In the genomic region with DNA sequence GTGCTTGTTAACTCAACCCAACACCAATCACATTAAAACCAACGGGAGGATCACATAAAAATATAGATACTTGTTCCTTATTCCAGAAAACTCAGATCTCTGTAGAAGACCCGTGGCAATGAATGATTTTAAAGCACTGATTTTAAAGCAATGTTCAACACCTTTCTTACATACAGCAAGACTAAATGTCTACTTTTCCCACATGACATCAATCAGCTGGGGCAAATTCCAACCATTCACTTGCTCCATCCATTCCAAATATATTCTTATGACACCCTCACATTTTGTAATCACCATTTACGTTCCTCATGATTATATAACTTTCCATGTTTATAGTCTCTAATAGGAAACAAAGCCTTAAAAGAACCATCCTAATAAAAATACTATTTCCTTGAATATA, we compare ENCODE assay signal across 9 mouse cellular contexts. TPM values are rescaled to one million over a fixed set of nuclear protein-coding genes. Genes with fewer than 3 reads are reported as not detected.
DNase-seq lines count a peak whose midpoint lies in the region; ATAC-seq and TF ChIP-seq lines count a peak whose summit lies in the region.
"Had no signal": no experiment of that assay in that cellular context is flagged by ENCODE, and none has a peak within 500 bp of the region (broad histone marks: within the 10 kb centered on the region; RNA-seq: fewer than 3 reads in every experiment).

No protein-coding gene starts in this region.

- no peaks in the 10 kb centered on the region for H3K27me3 ChIP-seq in kidney, postnatal 0 days (ENCODE audit: insufficient read depth, low read length)
- H3K27me3 ChIP-seq in embryonic facial prominence, embryonic 11.5 days (ENCODE audit: control insufficient read depth, insufficient read depth, low read length), result no peaks in the 10 kb centered on the region
- no peaks in the 10 kb centered on the region for H3K27me3 ChIP-seq in intestine, embryonic 15.5 days (replicated peaks)

- H3K4me3 ChIP-seq in kidney, postnatal 0 days (replicated peaks; ENCODE audit: low read depth, low read length), result peak overlapping the region; percentile 58
- H3K4me3 ChIP-seq in embryonic facial prominence, embryonic 11.5 days (ENCODE audit: low read depth, low read length), result peak overlapping the region; percentile 61
- peak overlapping the region; percentile 64; the same call in 1 of the 2 replicates for H3K4me3 ChIP-seq in intestine, embryonic 15.5 days (replicated peaks)

- peak overlapping the region; percentile 97; the same call in 1 of the 2 replicates for H3K27ac ChIP-seq in kidney, postnatal 0 days
- no peak overlapping the region for H3K27ac ChIP-seq in embryonic facial prominence, embryonic 11.5 days (replicated peaks; ENCODE audit: low read depth, low read length)
- no peak overlapping the region for H3K27ac ChIP-seq in intestine, embryonic 15.5 days

- H3K9ac ChIP-seq in kidney, postnatal 0 days (ENCODE audit: low read depth, low read length), result no peak overlapping the region; the same call in 1 of the 2 replicates
- H3K9ac ChIP-seq in embryonic facial prominence, embryonic 11.5 days (replicated peaks; ENCODE audit: low read length), result no peak overlapping the region
- H3K9ac ChIP-seq in intestine, embryonic 15.5 days, result no peak overlapping the region

- 36% methylated on average over 3 of the region's 3 CpGs for WGBS in kidney, postnatal 0 days
- WGBS in embryonic facial prominence, embryonic 11.5 days, result 76% methylated on average over 3 of the region's 3 CpGs
- 46% methylated on average over 3 of the region's 3 CpGs for WGBS in intestine, embryonic 15.5 days

- 0 out of 2 replicates have a peak, but pooled peaks cover 9% of the 10 kb centered on the region for H3K4me1 ChIP-seq in kidney, postnatal 0 days (replicated peaks; ENCODE audit: insufficient read depth, low read length)
- H3K4me1 ChIP-seq in embryonic facial prominence, embryonic 11.5 days (ENCODE audit: control insufficient read depth, insufficient read depth, low read length), result no peaks in the 10 kb centered on the region
- H3K4me1 ChIP-seq in intestine, embryonic 15.5 days (replicated peaks), result 0 out of 2 replicates have a peak, but pooled peaks cover 4% of the 10 kb centered on the region

- ATAC-seq in kidney, postnatal 0 days (replicated peaks; ENCODE audit: low FRiP score, low read depth), result no peak
- no peak for ATAC-seq in embryonic facial prominence, embryonic 11.5 days (replicated peaks; ENCODE audit: insufficient number of reproducible peaks, low FRiP score, low TSS enrichment, low read depth)
- no peak for ATAC-seq in intestine, embryonic 15.5 days
- ATAC-seq in activated CD4-positive, CD25-positive, alpha-beta regulatory T cell, adult 4 months, result no peak

- H3K9me3 ChIP-seq in kidney, postnatal 0 days (replicated peaks; ENCODE audit: low read length), result no peaks in the 10 kb centered on the region
- H3K9me3 ChIP-seq in embryonic facial prominence, embryonic 11.5 days (replicated peaks; ENCODE audit: control insufficient read depth, low read length), result no peaks in the 10 kb centered on the region
- no peaks in the 10 kb centered on the region for H3K9me3 ChIP-seq in intestine, embryonic 15.5 days

- peak overlapping the region; percentile 75 for H3K4me2 ChIP-seq in kidney, postnatal 0 days (ENCODE audit: low read length)
- H3K4me2 ChIP-seq in embryonic facial prominence, embryonic 11.5 days (ENCODE audit: low read depth, low read length), result peak overlapping the region; percentile 24
- peak overlapping the region; percentile 79 for H3K4me2 ChIP-seq in intestine, embryonic 15.5 days (replicated peaks)

- H3K36me3 ChIP-seq in kidney, postnatal 0 days (ENCODE audit: insufficient read depth, low read length), result no peaks in the 10 kb centered on the region
- no peaks in the 10 kb centered on the region for H3K36me3 ChIP-seq in embryonic facial prominence, embryonic 11.5 days (replicated peaks; ENCODE audit: control insufficient read depth, insufficient read depth, low read depth, low read length)
- H3K36me3 ChIP-seq in intestine, embryonic 15.5 days, result no peaks in the 10 kb centered on the region

- DNase-seq in kidney, postnatal 0 days (ENCODE audit: low spot score), result peak; percentile 9
- no peak for DNase-seq in kidney, postnatal 36 days
- no peak for DNase-seq in embryonic facial prominence, embryonic 11.5 days (ENCODE audit: low spot score)
- DNase-seq in naive thymus-derived CD4-positive, alpha-beta T cell, adult 2 months (ENCODE audit: low read depth), result peak; percentile 15
- DNase-seq in urinary bladder, postnatal 4 days (ENCODE audit: low spot score in 2 of 2), result no peak
- no peak for DNase-seq in B cell, adult 2 months

- no peak for TF ChIP-seq CTCF in kidney, postnatal 0 days (IDR thresholded peaks at IDR 0.05; ENCODE audit: low read depth)

RNA-seq across cellular contexts. Expression of a gene that starts 0.9 kb away (rescaled TPM):
- 14.8 and 15.0 TPM in 2 replicates for polyA plus RNA-seq in kidney, postnatal 0 days (2015; fragmentation: Nextera tagmentation; extraction: Ambion mirVana)
- polyA plus RNA-seq in embryonic facial prominence, embryonic 11.5 days (2014; fragmentation: Nextera tagmentation; extraction: Ambion mirVana), result 12.0 and 13.6 TPM in 2 replicates
- 12.8 and 13.5 TPM in 2 replicates for polyA plus RNA-seq in intestine, embryonic 15.5 days (2015; fragmentation: Nextera tagmentation; extraction: Ambion mirVana)
- 1 to 10 TPM; 5.7 to 7.1 TPM for polyA plus RNA-seq in activated CD4-positive, CD25-positive, alpha-beta regulatory T cell, adult 4 months (2017; shearing (Covaris generic))

RNA-seq across cellular contexts. Expression of a gene that starts 45.5 kb away (rescaled TPM):
- polyA plus RNA-seq in kidney, postnatal 0 days (2015; fragmentation: Nextera tagmentation; extraction: Ambion mirVana), result not detected in 2 replicates
- not detected in 2 replicates for polyA plus RNA-seq in embryonic facial prominence, embryonic 11.5 days (2014; fragmentation: Nextera tagmentation; extraction: Ambion mirVana)
- polyA plus RNA-seq in intestine, embryonic 15.5 days (2015; fragmentation: Nextera tagmentation; extraction: Ambion mirVana), result not detected in 2 replicates
- polyA plus RNA-seq in activated CD4-positive, CD25-positive, alpha-beta regulatory T cell, adult 4 months (2017; shearing (Covaris generic)), result not detected
- polyA plus RNA-seq: spleen, adult 2 months had no signal

Comparison
In these comparisons a context has a peak if more than half of its experiments do, and no peak if none do; other contexts are left out.
1. DNase-seq: peak in kidney, postnatal 0 days (single experiment) and naive thymus-derived CD4-positive, alpha-beta T cell, adult 2 months (single experiment); none in kidney, postnatal 36 days (0 of 2), embryonic facial prominence, embryonic 11.5 days (single experiment), urinary bladder, postnatal 4 days (0 of 2) and B cell, adult 2 months (0 of 2).
2. H3K4me2 ChIP-seq: peak in every context shown above with its lines; median percentile 79 in intestine, embryonic 15.5 days; 75 in kidney, postnatal 0 days; 24 in embryonic facial prominence, embryonic 11.5 days.
3. Peak in every context shown above with its lines, with median percentiles within 50 percentile points of each other: H3K4me3 ChIP-seq.